Mouse (Mus musculus): ENCODE results near the gene Phf1. TPM values are rescaled to one million over a fixed set of nuclear protein-coding genes. Genes with fewer than 3 reads are reported as not detected.
"Not testable (repeated sequence)": the region's sequence is repeated elsewhere in the genome, so short reads cannot be mapped to it uniquely, and the experiment has no call there.

Phf1 gene
- polyA plus RNA-seq, 1 experiment from 2014 or later: 9.8 TPM

GRCm38 (mm10) chr17:26892635-26893375 lies 40.0 kb upstream of the Phf1 start:
- TF ChIP-seq CTCF (IDR thresholded peaks at IDR 0.05; ENCODE audit: low read depth): no peak
- H3K9me3 ChIP-seq (replicated peaks; ENCODE audit: low read length): no peaks in the 10 kb centered on the region
- peak overlapping the region; percentile 38 for H3K4me2 ChIP-seq (ENCODE audit: low read length)
- H3K9ac ChIP-seq (ENCODE audit: low read depth, low read length): 0 out of 2 replicates have a peak overlapping the region, but pooled peaks have one; percentile 23
- no peaks in the 10 kb centered on the region for H3K27me3 ChIP-seq (ENCODE audit: insufficient read depth, low read length)
- H3K27ac ChIP-seq: no peak overlapping the region
- 44% methylated on average over 16 of the region's 16 CpGs for WGBS
- no peaks in the 10 kb centered on the region for H3K36me3 ChIP-seq (ENCODE audit: insufficient read depth, low read length)
- H3K4me1 ChIP-seq (replicated peaks; ENCODE audit: insufficient read depth, low read length): no peaks in the 10 kb centered on the region
- ATAC-seq (replicated peaks; ENCODE audit: low FRiP score, low read depth): 0 out of 2 replicates have a peak, but pooled peaks have one; percentile 22
- H3K4me3 ChIP-seq (replicated peaks; ENCODE audit: low read depth, low read length): no peak overlapping the region
- DNase-seq (ENCODE audit: low spot score): no peak

- Histone ChIP-seq H3K27ac (no peak overlapping the region), H3K9ac (ENCODE audit: low read depth, low read length) (0 out of 2 replicates have a peak overlapping the region, but pooled peaks have one; percentile 23), H3K9me3 (replicated peaks; ENCODE audit: low read length) (no peaks in the 10 kb centered on the region), H3K4me2 (ENCODE audit: low read length) (no peak overlapping the region), H3K27me3 (ENCODE audit: insufficient read depth, low read length) (no peaks in the 10 kb centered on the region), H3K4me3 (replicated peaks; ENCODE audit: low read depth, low read length) (no peak overlapping the region), H3K4me1 (replicated peaks; ENCODE audit: insufficient read depth, low read length) (no peaks in the 10 kb centered on the region), H3K36me3 (ENCODE audit: insufficient read depth, low read length) (no peaks in the 10 kb centered on the region)
- no peak for TF ChIP-seq CTCF (IDR thresholded peaks at IDR 0.05; ENCODE audit: low read depth)
- no peak for DNase-seq (ENCODE audit: low spot score)
- WGBS: 53% methylated on average over 6 of the region's 6 CpGs
- no peak for ATAC-seq (replicated peaks; ENCODE audit: low FRiP score, low read depth)
Measured at GRCm38 (mm10) chr17:26893492-26893891, 39.4 kb upstream of the Phf1 start.

- H3K4me2 ChIP-seq (ENCODE audit: low read length): no peak overlapping the region
- ATAC-seq (replicated peaks; ENCODE audit: low FRiP score, low read depth): no peak
- H3K9ac ChIP-seq (ENCODE audit: low read depth, low read length): no peak overlapping the region
- no peak overlapping the region for H3K27ac ChIP-seq
- no peak for DNase-seq (ENCODE audit: low spot score)
- no peaks in the 10 kb centered on the region for H3K9me3 ChIP-seq (replicated peaks; ENCODE audit: low read length)
- no peaks in the 10 kb centered on the region for H3K36me3 ChIP-seq (ENCODE audit: insufficient read depth, low read length)
- 47% methylated on average over 6 of the region's 6 CpGs for WGBS
- TF ChIP-seq CTCF (IDR thresholded peaks at IDR 0.05; ENCODE audit: low read depth): no peak
- no peaks in the 10 kb centered on the region for H3K27me3 ChIP-seq (ENCODE audit: insufficient read depth, low read length)
- H3K4me1 ChIP-seq (replicated peaks; ENCODE audit: insufficient read depth, low read length): no peaks in the 10 kb centered on the region
- H3K4me3 ChIP-seq (replicated peaks; ENCODE audit: low read depth, low read length): no peak overlapping the region
Measured at GRCm38 (mm10) chr17:26894342-26894741, 38.5 kb upstream of the Phf1 start.

- Histone ChIP-seq H3K4me1 (replicated peaks; ENCODE audit: insufficient read depth, low read length) (no peaks in the 10 kb centered on the region), H3K9me3 (replicated peaks; ENCODE audit: low read length) (no peaks in the 10 kb centered on the region), H3K4me3 (replicated peaks; ENCODE audit: low read depth, low read length) (no peak overlapping the region), H3K27ac (no peak overlapping the region), H3K4me2 (ENCODE audit: low read length) (no peak overlapping the region), H3K9ac (ENCODE audit: low read depth, low read length) (no peak overlapping the region), H3K36me3 (ENCODE audit: insufficient read depth, low read length) (no peaks in the 10 kb centered on the region), H3K27me3 (ENCODE audit: insufficient read depth, low read length) (no peaks in the 10 kb centered on the region)
- WGBS: 13% methylated on average over 10 of the region's 10 CpGs
- peak; percentile 93 for TF ChIP-seq CTCF (IDR thresholded peaks at IDR 0.05; ENCODE audit: low read depth)
- DNase-seq (ENCODE audit: low spot score) (peak; percentile 79), ATAC-seq (replicated peaks; ENCODE audit: low FRiP score, low read depth) (no peak)
Measured at GRCm38 (mm10) chr17:26895578-26895977, 37.3 kb upstream of the Phf1 start.

- ATAC-seq (replicated peaks; ENCODE audit: low FRiP score, low read depth) (no peak), DNase-seq (ENCODE audit: low spot score) (no peak)
- no peak overlapping the region for H3K27ac ChIP-seq
- H3K36me3 ChIP-seq (ENCODE audit: insufficient read depth, low read length): no peaks in the 10 kb centered on the region
- no peak overlapping the region for H3K4me3 ChIP-seq (replicated peaks; ENCODE audit: low read depth, low read length)
- no peaks in the 10 kb centered on the region for H3K4me1 ChIP-seq (replicated peaks; ENCODE audit: insufficient read depth, low read length)
- H3K9me3 ChIP-seq (replicated peaks; ENCODE audit: low read length): no peaks in the 10 kb centered on the region
- 82% methylated on average over 6 of the region's 6 CpGs for WGBS
- no peak for TF ChIP-seq CTCF (IDR thresholded peaks at IDR 0.05; ENCODE audit: low read depth)
- H3K4me2 ChIP-seq (ENCODE audit: low read length): no peak overlapping the region
- H3K27me3 ChIP-seq (ENCODE audit: insufficient read depth, low read length): no peaks in the 10 kb centered on the region
- H3K9ac ChIP-seq (ENCODE audit: low read depth, low read length): no peak overlapping the region
Measured at GRCm38 (mm10) chr17:26900916-26901315, 31.9 kb upstream of the Phf1 start.

GRCm38 (mm10) chr17:26904320-26904719 lies 28.5 kb upstream of the Phf1 start:
- WGBS: 52% methylated on average over 5 of the region's 5 CpGs
- peak; percentile 16; the same call in 1 of the 2 replicates for TF ChIP-seq CTCF (IDR thresholded peaks at IDR 0.05; ENCODE audit: low read depth)
- H3K4me1 ChIP-seq (replicated peaks; ENCODE audit: insufficient read depth, low read length): no peaks in the 10 kb centered on the region
- H3K4me2 ChIP-seq (ENCODE audit: low read length): no peak overlapping the region
- no peaks in the 10 kb centered on the region for H3K36me3 ChIP-seq (ENCODE audit: insufficient read depth, low read length)
- DNase-seq (ENCODE audit: low spot score): no peak
- no peak for ATAC-seq (replicated peaks; ENCODE audit: low FRiP score, low read depth)
- no peak overlapping the region for H3K4me3 ChIP-seq (replicated peaks; ENCODE audit: low read depth, low read length)
- H3K9ac ChIP-seq (ENCODE audit: low read depth, low read length): no peak overlapping the region
- no peaks in the 10 kb centered on the region for H3K9me3 ChIP-seq (replicated peaks; ENCODE audit: low read length)
- H3K27ac ChIP-seq: no peak overlapping the region
- H3K27me3 ChIP-seq (ENCODE audit: insufficient read depth, low read length): no peaks in the 10 kb centered on the region

- ATAC-seq (replicated peaks; ENCODE audit: low FRiP score, low read depth); H3K9me3 ChIP-seq (replicated peaks; ENCODE audit: low read length); H3K9ac ChIP-seq (ENCODE audit: low read depth, low read length); H3K27ac ChIP-seq; H3K4me2 ChIP-seq (ENCODE audit: low read length); H3K36me3 ChIP-seq (ENCODE audit: insufficient read depth, low read length); H3K4me3 ChIP-seq (replicated peaks; ENCODE audit: low read depth, low read length); H3K27me3 ChIP-seq (ENCODE audit: insufficient read depth, low read length); H3K4me1 ChIP-seq (replicated peaks; ENCODE audit: insufficient read depth, low read length); DNase-seq (ENCODE audit: low spot score): not testable (repeated sequence)
- 93% methylated on average over 14 of the region's 15 CpGs for WGBS
Measured at GRCm38 (mm10) chr17:26907506-26907905, 25.3 kb upstream of the Phf1 start.

All from kidney, postnatal 0 days (tissue).